Mouse (Mus musculus) ovary, postnatal 14 days (tissue): ENCODE results near the gene D17Wsu92e.
"Not testable (repeated sequence)": the region's sequence is repeated elsewhere in the genome, so short reads cannot be mapped to it uniquely, and the experiment has no call there.

ENCODE experiments used
- DNase-seq: peaks from one replicate; pipeline ENCODE4 v3.0.0; 2022; ENCODE audit warnings: low spot score

Gene D17Wsu92e

GRCm38 (mm10) chr17:27820568-27821406 is at the start of gene D17Wsu92e:
Gene D17Wsu92e, minus strand, starts transcription at chr17:27820648.
- DNase-seq = peak; percentile 99

- no peak for DNase-seq
Observed at GRCm38 (mm10) chr17:27866737-27867136, 46.3 kb upstream of the D17Wsu92e start.

GRCm38 (mm10) chr17:27865461-27865860 is 45.0 kb upstream of the D17Wsu92e start:
- DNase-seq = no peak

GRCm38 (mm10) chr17:27859131-27859530 is 38.7 kb upstream of the D17Wsu92e start:
- no peak for DNase-seq

- DNase-seq = no peak
Observed at GRCm38 (mm10) chr17:27857649-27858475, 37.4 kb upstream of the D17Wsu92e start.

GRCm38 (mm10) chr17:27856798-27857648 is 36.6 kb upstream of the D17Wsu92e start:
- DNase-seq = peak; percentile 31

GRCm38 (mm10) chr17:27856265-27856797 is 35.9 kb upstream of the D17Wsu92e start, which contains the start of gene Uhrf1bp1:
Gene Uhrf1bp1, plus strand, starts transcription at chr17:27856441.
- peak; percentile 63 for DNase-seq

GRCm38 (mm10) chr17:27851076-27851475 is 30.6 kb upstream of the D17Wsu92e start:
- DNase-seq = no peak

- DNase-seq = no peak
Observed at GRCm38 (mm10) chr17:27848351-27848750, 27.9 kb upstream of the D17Wsu92e start.

GRCm38 (mm10) chr17:27839469-27840252 is 19.2 kb upstream of the D17Wsu92e start:
- DNase-seq = peak; percentile 84

- DNase-seq = not testable (repeated sequence)
Observed at GRCm38 (mm10) chr17:27837850-27838249, 17.4 kb upstream of the D17Wsu92e start, which contains the start of gene Snrpc. Gene Snrpc, plus strand, starts transcription at chr17:27838150.

- DNase-seq = no peak
Observed at GRCm38 (mm10) chr17:27830411-27830810, 10.0 kb upstream of the D17Wsu92e start.

- no peak for DNase-seq
Observed at GRCm38 (mm10) chr17:27827511-27827910, 7.1 kb upstream of the D17Wsu92e start.

GRCm38 (mm10) chr17:27826908-27827383 is 6.5 kb upstream of the D17Wsu92e start:
- DNase-seq = peak; percentile 30

- peak; percentile 51 for DNase-seq
Observed at GRCm38 (mm10) chr17:27825984-27826905, 5.8 kb upstream of the D17Wsu92e start.

- no peak for DNase-seq
Observed at GRCm38 (mm10) chr17:27825539-27825938, 5.1 kb upstream of the D17Wsu92e start.

GRCm38 (mm10) chr17:27824941-27825340 is 4.5 kb upstream of the D17Wsu92e start:
- DNase-seq = no peak

GRCm38 (mm10) chr17:27823142-27823905 is 2.9 kb upstream of the D17Wsu92e start:
- DNase-seq = no peak
